Mouse (Mus musculus): ENCODE results near the gene Unc13c.
A peak's percentile ranks its signal among the peaks of the same experiment; 100 is the strongest.

DNA sequence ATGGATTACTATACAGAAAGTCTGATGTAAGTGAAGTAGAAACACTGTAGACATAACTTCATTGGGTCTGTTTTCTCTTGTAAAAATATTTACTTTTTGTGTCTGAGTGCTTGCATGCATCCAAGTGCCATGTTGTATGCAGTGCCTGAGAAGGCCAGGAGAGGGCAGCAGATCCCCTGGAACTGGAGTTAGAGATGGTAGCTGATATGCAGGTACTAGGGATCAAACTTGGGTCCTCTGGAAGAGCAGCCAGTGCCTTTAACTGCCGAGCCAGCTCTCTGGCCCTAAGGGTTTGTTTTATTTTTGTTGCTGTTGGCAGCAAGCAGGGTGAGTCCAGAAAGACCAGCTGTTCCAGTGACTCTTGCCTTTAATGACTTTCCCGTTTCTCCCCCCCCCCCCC is 411.0 kb downstream of the Unc13c start:
- TF ChIP-seq POLR2A (IDR thresholded peaks at IDR 0.05; ENCODE audit: borderline replicate concordance, insufficient read depth, low read length) (no peak), CTCF (IDR thresholded peaks at IDR 0.05; ENCODE audit: borderline replicate concordance, insufficient read depth, low read depth, low read length) (peak; percentile 86)
